Mouse (Mus musculus) cerebellum, postnatal 25 days (tissue): ENCODE measurements at regions not wholly inside any gene's neighbourhood (a gene's known extent, or its start where the extent isn't known, plus 50 kb on each side); places are given as distances from the start of the nearest gene placed in this dataset.

Experiments used
- DNase-seq, 2 experiments: peaks; one replicate each; pipeline ENCODE4 v3.0.0; 2021; ENCODE audit warnings: mixed read lengths in 2 of 2

DNA sequence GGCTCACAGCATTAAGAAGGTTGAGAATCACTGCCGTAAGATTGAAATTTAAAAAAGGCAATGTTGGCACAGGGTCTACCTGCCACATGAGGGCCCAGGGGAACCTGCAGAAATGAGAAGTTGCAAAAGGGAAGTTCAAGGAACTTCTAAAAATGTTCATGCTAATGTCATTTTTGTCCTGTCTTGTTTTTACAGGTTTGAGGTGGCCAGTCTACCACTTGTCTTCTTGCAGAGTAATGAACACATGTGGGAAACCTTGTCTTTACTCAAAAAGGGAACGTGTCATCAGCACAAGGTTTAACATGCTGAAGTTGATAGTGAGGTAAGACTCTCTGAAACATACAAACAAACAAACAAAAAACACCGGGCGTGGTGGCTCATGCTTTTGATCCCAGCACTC is 71.4 kb upstream of the Nanos1 start:
- DNase-seq = no peak

DNA sequence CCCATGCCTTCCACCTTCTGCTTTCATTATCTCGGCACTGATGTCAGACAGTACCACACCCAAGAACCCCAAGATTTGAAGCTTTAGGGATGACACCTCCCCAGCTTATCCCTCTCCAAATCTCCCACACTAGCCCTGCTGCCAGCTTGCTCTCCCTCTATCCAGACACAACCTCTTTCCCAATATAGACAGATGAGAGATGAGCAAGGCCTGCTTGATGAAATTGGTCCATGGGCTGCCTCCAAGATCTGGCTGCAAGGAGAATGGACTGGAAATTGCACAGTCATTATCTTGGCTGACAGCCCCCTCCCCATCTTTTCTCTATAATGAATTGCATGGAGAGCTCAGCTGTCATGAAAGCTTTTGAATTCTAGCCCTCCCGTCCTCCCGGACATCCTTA is 73.5 kb upstream of the Nanos1 start:
- no peak for DNase-seq

DNA sequence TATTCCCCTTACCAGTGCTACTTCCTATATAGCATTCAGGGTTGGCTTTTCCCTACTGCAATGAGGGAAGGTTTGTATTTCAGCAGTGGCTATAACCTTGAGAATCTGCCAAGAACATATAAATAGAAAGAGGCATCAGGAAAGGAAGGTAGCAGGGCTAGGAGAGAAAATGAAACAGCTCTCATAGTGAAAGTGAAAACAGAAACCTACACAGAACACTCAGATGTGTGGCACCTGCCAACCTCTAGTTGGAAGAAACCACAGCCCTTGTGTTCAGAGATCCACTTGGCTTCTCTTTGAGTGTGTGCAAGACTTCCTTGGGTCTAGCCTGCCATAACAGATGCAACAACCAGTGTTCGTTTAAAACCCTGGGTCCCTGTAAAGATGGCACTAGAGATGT is 74.3 kb upstream of the Nanos1 start:
- DNase-seq = no peak

DNA sequence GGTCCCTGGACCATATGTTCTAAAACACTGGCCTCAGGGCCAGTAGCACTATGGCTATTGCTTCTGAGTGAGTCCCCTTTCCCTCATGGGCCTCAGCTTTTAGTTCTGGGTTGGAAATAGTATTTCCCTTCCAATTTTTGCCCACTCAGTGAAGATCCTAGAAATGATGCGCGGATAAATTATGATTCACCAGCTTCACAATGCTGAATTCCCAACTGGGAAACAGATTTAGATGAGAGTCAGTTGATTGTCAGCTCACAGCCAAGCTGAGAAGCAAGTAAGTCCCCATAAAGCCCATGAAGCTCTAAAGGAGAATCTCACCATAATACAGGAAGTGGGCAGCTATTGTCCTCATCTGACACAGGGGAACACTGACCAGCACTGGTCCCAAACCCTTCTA is 77.6 kb upstream of the Nanos1 start:
- DNase-seq = no peak

DNA sequence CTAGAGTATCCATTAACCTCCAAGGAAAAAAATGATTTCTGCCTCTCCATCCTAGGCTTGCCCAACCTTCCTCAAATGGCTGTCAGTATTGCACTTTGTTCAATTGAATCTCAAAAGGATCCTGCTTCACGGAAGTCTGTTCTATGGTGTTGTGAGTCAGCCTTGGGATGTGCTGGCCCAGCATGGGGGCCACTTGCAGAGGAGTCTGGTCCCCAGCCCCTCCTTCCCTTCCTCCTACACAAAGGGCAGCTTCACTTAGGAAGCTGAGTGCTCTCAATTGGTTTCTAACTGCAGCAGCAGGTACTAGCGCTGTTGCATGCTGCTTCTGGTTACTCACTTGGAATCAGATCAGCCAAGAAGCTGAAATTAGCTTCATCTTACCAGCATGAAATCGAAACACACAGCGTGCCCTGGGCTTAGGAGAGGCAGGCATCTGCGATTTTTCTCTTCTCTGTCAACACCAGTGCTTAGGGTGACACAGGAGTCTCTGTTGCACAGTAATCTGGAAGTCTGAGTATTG is 80.8 kb upstream of the Nanos1 start:
- DNase-seq = peak; percentile 2 to 7

DNA sequence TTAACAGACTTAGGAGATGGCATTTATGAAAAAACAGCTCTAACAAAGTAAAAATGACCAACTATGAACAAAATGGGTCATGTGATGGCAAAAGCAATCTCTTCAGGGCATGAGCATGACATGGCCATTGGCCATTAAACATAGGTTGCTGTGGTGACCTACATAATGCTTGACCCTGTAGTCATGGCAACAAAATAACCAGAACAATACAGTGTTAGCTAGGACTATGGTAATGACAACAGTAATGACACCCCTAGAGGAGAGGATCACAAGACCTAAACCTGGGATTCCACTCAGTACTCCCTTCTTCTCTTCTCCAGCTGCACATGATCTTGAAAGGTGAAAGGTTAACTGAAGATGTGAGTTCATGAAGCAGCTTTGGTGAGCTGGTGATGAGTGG is 85.0 kb upstream of the Nanos1 start:
- DNase-seq = no peak

DNA sequence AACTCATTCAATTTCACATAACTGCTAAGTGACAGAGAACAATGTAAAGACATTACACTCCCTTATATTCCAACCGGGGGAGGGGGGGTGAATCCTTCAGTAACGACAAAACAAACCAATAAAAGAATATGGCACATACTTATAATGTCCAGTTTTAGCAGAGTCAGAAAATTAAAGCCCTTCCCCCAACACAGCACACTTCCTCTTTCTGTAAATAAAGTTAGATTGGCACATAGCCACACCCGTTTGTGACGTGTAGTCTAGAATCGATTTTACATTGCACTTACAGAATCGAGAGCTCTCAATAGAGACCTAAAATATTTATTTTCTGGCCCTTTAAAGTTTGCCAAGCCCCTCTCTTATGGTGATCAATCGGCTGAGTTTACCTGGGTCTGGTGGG is 85.0 kb upstream of the Cacul1 start:
- DNase-seq = no peak

DNA sequence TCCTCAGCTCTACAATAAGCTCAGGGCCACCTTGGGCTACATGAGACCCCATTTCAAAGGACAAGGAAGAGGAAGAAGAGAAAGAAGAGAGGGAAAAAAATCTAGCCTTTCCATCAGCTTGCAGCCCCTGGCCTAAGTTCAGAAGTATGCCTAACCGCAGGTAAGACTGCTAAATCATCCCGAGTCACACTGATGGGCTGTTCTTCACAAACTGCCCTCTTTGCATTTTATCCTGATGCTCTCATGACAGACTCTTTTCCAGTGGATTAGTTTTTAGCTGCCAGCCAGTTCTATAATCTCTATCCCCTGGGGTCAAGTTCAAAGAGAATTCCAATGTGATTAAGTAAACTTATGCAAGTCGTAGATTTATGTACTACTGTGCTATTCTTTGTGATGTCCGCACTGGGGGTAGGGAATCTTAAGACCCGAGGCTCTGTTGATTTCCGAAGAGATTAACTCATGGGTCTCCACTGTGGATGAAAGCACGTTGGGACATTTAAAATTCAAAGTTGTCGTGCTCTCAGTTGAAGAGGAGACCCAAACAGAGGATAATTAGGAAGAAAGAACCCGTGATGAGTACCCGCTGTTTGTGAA is 70.4 kb upstream of the Cacul1 start:
- no peak for DNase-seq

DNA sequence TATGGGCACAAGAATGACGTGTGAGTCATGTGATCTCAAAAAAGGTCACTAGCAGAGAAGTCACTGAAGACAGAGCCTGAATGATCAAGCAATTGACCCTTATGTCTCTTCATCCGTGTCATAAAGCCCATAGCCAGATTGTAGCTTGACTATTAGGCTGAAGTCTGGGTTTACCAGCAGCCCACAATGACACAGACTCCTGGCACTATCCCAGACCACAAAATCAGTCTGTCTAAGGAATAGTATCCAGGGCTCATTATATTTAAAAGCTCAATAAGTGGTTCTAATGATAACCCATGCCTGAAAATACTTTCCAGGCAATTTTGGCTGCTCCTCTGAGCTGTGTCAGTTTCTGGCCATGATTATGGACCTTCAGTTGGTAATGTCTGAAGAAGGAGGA is 59.2 kb upstream of the Cacul1 start:
- no peak for DNase-seq
